ENCODE assay signal across 16 mouse cellular contexts in genomic region chrX:14353366-14353765, GRCm38 (mm10).
"Had no signal": no experiment of that assay in that cellular context is flagged by ENCODE, and none has a peak within 500 bp of the region (broad histone marks: within the 10 kb centered on the region; RNA-seq: fewer than 3 reads in every experiment).

No protein-coding gene starts in this region.

- H3K4me3 ChIP-seq: lung, embryonic 15.5 days; megakaryocyte, embryonic 14.5 days; midbrain, embryonic 13.5 days; midbrain, embryonic 15.5 days; neural tube, embryonic 12.5 days; stomach, embryonic 15.5 days had no signal

- H3K4me1 ChIP-seq: lung, embryonic 15.5 days; megakaryocyte, embryonic 14.5 days; midbrain, embryonic 13.5 days; midbrain, embryonic 15.5 days; neural tube, embryonic 12.5 days; stomach, embryonic 15.5 days had no signal

- ATAC-seq: liver, postnatal 0 days; midbrain, embryonic 13.5 days; midbrain, embryonic 15.5 days had no signal

- H3K27me3 ChIP-seq: lung, embryonic 15.5 days; megakaryocyte, embryonic 14.5 days; midbrain, embryonic 13.5 days; midbrain, embryonic 15.5 days; neural tube, embryonic 12.5 days; stomach, embryonic 15.5 days had no signal

- H3K4me2 ChIP-seq: lung, embryonic 15.5 days; midbrain, embryonic 11.5 days; midbrain, embryonic 13.5 days; midbrain, embryonic 15.5 days; neural tube, embryonic 12.5 days; stomach, embryonic 15.5 days had no signal

- DNase-seq: liver, postnatal 0 days; lung, adult 2 months; lung, postnatal 10 days; right cerebral cortex, postnatal 14 days; thymus, adult 2 months; thymus, postnatal 25 days; thymus, postnatal 4 days had no signal

- H3K36me3 ChIP-seq: lung, embryonic 15.5 days; midbrain, embryonic 13.5 days; midbrain, embryonic 15.5 days; neural tube, embryonic 12.5 days; stomach, embryonic 15.5 days had no signal

- H3K27ac ChIP-seq: lung, embryonic 15.5 days; macrophage; midbrain, embryonic 13.5 days; midbrain, embryonic 15.5 days; neural tube, embryonic 12.5 days; stomach, embryonic 15.5 days; stomach, postnatal 0 days had no signal

- H3K9me3 ChIP-seq: lung, embryonic 15.5 days; megakaryocyte, embryonic 14.5 days; midbrain, embryonic 13.5 days; midbrain, embryonic 15.5 days; neural tube, embryonic 12.5 days; stomach, embryonic 15.5 days had no signal

- H3K9ac ChIP-seq: liver, postnatal 0 days; lung, embryonic 15.5 days; midbrain, embryonic 13.5 days; midbrain, embryonic 15.5 days; neural tube, embryonic 12.5 days; stomach, embryonic 15.5 days had no signal
